ENCODE assay signal across 8 mouse cellular contexts in the genomic region with DNA sequence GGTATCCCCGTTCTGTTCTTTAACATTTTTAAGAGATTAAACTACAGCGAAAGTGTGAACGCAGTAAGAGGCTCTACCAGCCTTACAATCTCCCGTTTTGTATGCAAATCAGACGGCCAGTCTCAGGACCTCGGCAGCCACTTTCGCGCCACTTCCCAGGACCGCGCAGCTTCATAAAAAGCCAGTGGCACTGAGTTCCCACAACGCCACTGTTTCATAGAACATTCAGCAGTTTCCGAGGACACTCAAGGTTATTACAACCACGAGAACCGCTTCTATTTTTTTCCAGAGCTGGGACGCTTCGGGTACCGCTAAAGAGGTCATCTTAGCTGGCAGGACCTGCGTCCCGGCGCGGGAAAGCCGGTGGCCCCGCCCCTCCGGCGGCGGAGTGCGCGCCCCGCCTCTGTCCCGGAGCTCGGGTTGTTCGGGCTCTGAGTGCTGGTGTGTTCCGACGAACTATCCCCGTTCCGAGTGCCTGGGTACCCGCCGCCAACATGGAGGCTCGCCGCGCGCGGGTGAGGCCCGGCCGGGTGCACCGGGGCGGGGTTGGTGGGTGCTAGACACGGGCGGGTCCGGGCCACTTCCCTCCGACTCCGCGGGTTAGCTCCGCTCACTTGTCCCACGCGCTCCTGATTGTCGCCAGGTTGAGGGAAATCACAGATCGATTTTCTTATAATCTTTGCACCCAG. TPM values are rescaled to one million over a fixed set of nuclear protein-coding genes. Genes with fewer than 3 reads are reported as not detected.
DNase-seq lines count a peak whose midpoint lies in the region; ATAC-seq and TF ChIP-seq lines count a peak whose summit lies in the region.

Gene Cdca7, plus strand, starts transcription at position 363 of the 689 bp plus-strand sequence.

- H3K9ac ChIP-seq in embryonic facial prominence, embryonic 14.5 days (ENCODE audit: low read depth, low read length), result peak within 1 kb of the TSS; percentile 77
- H3K9ac ChIP-seq in limb, embryonic 14.5 days (ENCODE audit: low read depth, low read length, severe bottlenecking), result peak within 1 kb of the TSS; percentile 87
- peak within 1 kb of the TSS; percentile 64 for H3K9ac ChIP-seq in midbrain, embryonic 16.5 days (ENCODE audit: low read depth, low read length)

- no peaks in the 10 kb centered on the region for H3K9me3 ChIP-seq in embryonic facial prominence, embryonic 14.5 days (ENCODE audit: control insufficient read depth, low read length)
- no peaks in the 10 kb centered on the region for H3K9me3 ChIP-seq in limb, embryonic 14.5 days (ENCODE audit: control insufficient read depth, low read length)
- no peaks in the 10 kb centered on the region for H3K9me3 ChIP-seq in midbrain, embryonic 16.5 days (replicated peaks; ENCODE audit: control insufficient read depth, low read length, poor library complexity, severe bottlenecking)

- ATAC-seq in embryonic facial prominence, embryonic 14.5 days (ENCODE audit: low read depth), result peak; percentile 90
- ATAC-seq in limb, embryonic 14.5 days (ENCODE audit: low FRiP score, low read depth), result peak; percentile 91
- ATAC-seq in midbrain, embryonic 16.5 days, result peak; percentile 78

- peak within 1 kb of the TSS; percentile 86 for H3K4me2 ChIP-seq in embryonic facial prominence, embryonic 14.5 days (ENCODE audit: low read depth, low read length)
- H3K4me2 ChIP-seq in limb, embryonic 14.5 days (replicated peaks; ENCODE audit: low read depth, low read length, severe bottlenecking), result peak within 1 kb of the TSS; percentile 65
- peak within 1 kb of the TSS; percentile 74 for H3K4me2 ChIP-seq in midbrain, embryonic 16.5 days (ENCODE audit: low read length)

- no peak for TF ChIP-seq CTCF in spleen, adult 2 months (IDR thresholded peaks at IDR 0.05; ENCODE audit: extremely low read depth, insufficient read depth, insufficient read length, insufficient replicate concordance)

- no peaks in the 10 kb centered on the region for H3K27me3 ChIP-seq in embryonic facial prominence, embryonic 14.5 days (replicated peaks; ENCODE audit: control insufficient read depth, insufficient read depth, low read length)
- H3K27me3 ChIP-seq in limb, embryonic 14.5 days (ENCODE audit: control insufficient read depth, insufficient read depth, low read length), result no peaks in the 10 kb centered on the region
- H3K27me3 ChIP-seq in midbrain, embryonic 16.5 days (ENCODE audit: control insufficient read depth, insufficient read depth, low read depth, low read length), result peaks cover 7% of the 10 kb centered on the region
- H3K27me3 ChIP-seq in spleen, adult 2 months (ENCODE audit: control insufficient read depth, insufficient read depth, low read length), result no peaks in the 10 kb centered on the region

- DNase-seq in 416B (ENCODE audit: low read depth), result peak; percentile 91
- DNase-seq in adrenal gland, postnatal 4 days (ENCODE audit: low spot score in 2 of 2), result peak; percentile 54 to 65
- peak; percentile 89 for DNase-seq in embryonic facial prominence, embryonic 14.5 days (ENCODE audit: low spot score)
- peak; percentile 80 to 81 for DNase-seq in heart, adult 9 months (ENCODE audit: low spot score in 2 of 2)
- peak; percentile 76 for DNase-seq in kidney, adult 9 months
- peak; percentile 75 for DNase-seq in limb, embryonic 14.5 days (ENCODE audit: low spot score)
- peak; percentile 37 to 66 for DNase-seq in spleen, adult 2 months (ENCODE audit: low read depth in 1 of 2, low spot score in 2 of 2)

- peaks cover 20% of the 10 kb centered on the region for H3K36me3 ChIP-seq in embryonic facial prominence, embryonic 14.5 days (ENCODE audit: control insufficient read depth, insufficient read depth, low read length)
- peaks cover 16% of the 10 kb centered on the region for H3K36me3 ChIP-seq in limb, embryonic 14.5 days (ENCODE audit: control insufficient read depth, insufficient read depth, low read length)
- no peaks in the 10 kb centered on the region for H3K36me3 ChIP-seq in midbrain, embryonic 16.5 days (ENCODE audit: control insufficient read depth, insufficient read depth, low read length)
- H3K36me3 ChIP-seq in spleen, adult 2 months (ENCODE audit: control insufficient read depth, insufficient read depth, low read length), result peaks cover 5% of the 10 kb centered on the region; the same call in 1 of the 2 replicates

- peak; percentile 28; the same call in 1 of the 2 replicates for TF ChIP-seq POLR2A in limb, embryonic 14.5 days (IDR thresholded peaks at IDR 0.05; ENCODE audit: borderline replicate concordance, extremely low read depth, insufficient read depth, insufficient read length)
- no peak for TF ChIP-seq POLR2A in spleen, adult 2 months (IDR thresholded peaks at IDR 0.05; ENCODE audit: low read depth, low read length)

- under 1% methylated on average over 43 of the region's 58 CpGs for WGBS in embryonic facial prominence, embryonic 14.5 days
- WGBS in limb, embryonic 14.5 days, result under 1% methylated on average over 52 of the region's 58 CpGs
- under 1% methylated on average over 58 of the region's 58 CpGs for WGBS in midbrain, embryonic 16.5 days
- under 1% methylated on average over 58 of the region's 58 CpGs for WGBS in spleen, adult 2 months

- H3K27ac ChIP-seq in embryonic facial prominence, embryonic 14.5 days (replicated peaks; ENCODE audit: low read depth, low read length), result peak within 1 kb of the TSS; percentile 82
- H3K27ac ChIP-seq in limb, embryonic 14.5 days (replicated peaks; ENCODE audit: low read depth, low read length), result peak within 1 kb of the TSS; percentile 89
- 0 out of 2 replicates have a peak within 1 kb of the TSS, but pooled peaks have one; percentile 33 for H3K27ac ChIP-seq in midbrain, embryonic 16.5 days (ENCODE audit: low read length)
- H3K27ac ChIP-seq in spleen, adult 2 months (ENCODE audit: insufficient read depth, low read length), result peak within 1 kb of the TSS; percentile 69

- H3K4me3 ChIP-seq in embryonic facial prominence, embryonic 14.5 days (ENCODE audit: low read depth, low read length), result peak within 1 kb of the TSS; percentile 78
- H3K4me3 ChIP-seq in limb, embryonic 14.5 days (replicated peaks; ENCODE audit: low read length), result peak within 1 kb of the TSS; percentile 80
- H3K4me3 ChIP-seq in midbrain, embryonic 16.5 days (ENCODE audit: low read depth, low read length), result peak within 1 kb of the TSS; percentile 68
- peak within 1 kb of the TSS; percentile 84 for H3K4me3 ChIP-seq in spleen, adult 2 months (ENCODE audit: extremely low read depth, insufficient read depth, insufficient read length)

- peaks cover 12% of the 10 kb centered on the region for H3K4me1 ChIP-seq in embryonic facial prominence, embryonic 14.5 days (ENCODE audit: control insufficient read depth, insufficient read depth, low read length)
- peaks cover 14% of the 10 kb centered on the region for H3K4me1 ChIP-seq in limb, embryonic 14.5 days (ENCODE audit: control insufficient read depth, insufficient read depth, low read length)
- peaks cover 7% of the 10 kb centered on the region; the same call in 1 of the 2 replicates for H3K4me1 ChIP-seq in midbrain, embryonic 16.5 days (ENCODE audit: control insufficient read depth, insufficient read depth, low read length)
- H3K4me1 ChIP-seq in spleen, adult 2 months (ENCODE audit: control insufficient read depth, insufficient read depth, insufficient read length), result peaks cover 5% of the 10 kb centered on the region; the same call in 1 of the 2 replicates

RNA-seq across cellular contexts. Expression of gene Cdca7, which starts in this region (rescaled TPM):
- 10 to 100 TPM; 22.9 to 25.7 TPM for total RNA-seq in adrenal gland, postnatal 4 days (2021)
- polyA plus RNA-seq in embryonic facial prominence, embryonic 14.5 days (2014; fragmentation: Nextera tagmentation; extraction: Ambion mirVana), result 81.5 and 99.4 TPM in 2 replicates
- 123 and 142 TPM in 2 replicates for polyA plus RNA-seq in limb, embryonic 14.5 days (2012; rRNA removed)
- 126 and 138 TPM in 2 replicates for polyA plus RNA-seq in limb, embryonic 14.5 days (2014; fragmentation: Nextera tagmentation; extraction: Ambion mirVana)
- 14.2 and 21.5 TPM in 2 replicates for polyA plus RNA-seq in midbrain, embryonic 16.5 days (2015; fragmentation: Nextera tagmentation; extraction: Ambion mirVana)
- 13.2 and 13.7 TPM in 2 replicates for polyA plus RNA-seq in spleen, adult 2 months (2012; rRNA removed)

Comparison
In these comparisons a context has a peak if more than half of its experiments do, and no peak if none do; other contexts are left out.
1. Peak in every context shown above with its lines: DNase-seq, ATAC-seq, H3K4me3 ChIP-seq and H3K27ac ChIP-seq.
2. H3K27ac ChIP-seq: peak in every context shown above with its lines; median percentile 89 in limb, embryonic 14.5 days; 82 in embryonic facial prominence, embryonic 14.5 days; 69 in spleen, adult 2 months; 33 in midbrain, embryonic 16.5 days.